Mouse (Mus musculus) spleen, postnatal 10 days (tissue): ENCODE results near the gene Plac1.
"Not testable (repeated sequence)": the region's sequence is repeated elsewhere in the genome, so short reads cannot be mapped to it uniquely, and the experiment has no call there.

Experiments used
- DNase-seq, 2 experiments: peaks; one replicate each; pipeline ENCODE4 v3.0.0; 2021 to 2022; ENCODE audit warnings: low spot score in 2 of 2

Gene Plac1

GRCm38 (mm10) chrX:53046911-53047310 lies 193.0 kb downstream of the Plac1 start:
- DNase-seq, result no peak

DNA sequence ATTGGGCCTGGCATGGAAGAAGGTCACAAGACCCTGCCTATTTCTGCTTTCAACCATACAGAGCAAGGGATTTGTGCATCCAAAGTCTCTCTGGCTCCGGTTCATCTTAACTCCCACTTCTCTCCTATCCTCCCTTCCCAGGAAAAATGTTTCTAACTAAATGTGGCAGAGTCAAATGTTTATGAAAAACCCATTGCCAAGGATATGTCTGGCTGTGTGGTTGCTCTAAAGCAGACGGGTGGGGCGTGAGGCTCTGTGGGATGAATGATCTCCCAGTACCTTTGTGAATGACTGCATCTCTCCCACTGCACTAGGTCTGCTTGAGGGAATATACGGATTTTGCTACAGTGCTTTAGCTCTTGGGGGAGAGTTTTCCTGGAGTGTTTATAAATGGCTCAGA lies 193.9 kb downstream of the Plac1 start:
- no peak for DNase-seq

DNA sequence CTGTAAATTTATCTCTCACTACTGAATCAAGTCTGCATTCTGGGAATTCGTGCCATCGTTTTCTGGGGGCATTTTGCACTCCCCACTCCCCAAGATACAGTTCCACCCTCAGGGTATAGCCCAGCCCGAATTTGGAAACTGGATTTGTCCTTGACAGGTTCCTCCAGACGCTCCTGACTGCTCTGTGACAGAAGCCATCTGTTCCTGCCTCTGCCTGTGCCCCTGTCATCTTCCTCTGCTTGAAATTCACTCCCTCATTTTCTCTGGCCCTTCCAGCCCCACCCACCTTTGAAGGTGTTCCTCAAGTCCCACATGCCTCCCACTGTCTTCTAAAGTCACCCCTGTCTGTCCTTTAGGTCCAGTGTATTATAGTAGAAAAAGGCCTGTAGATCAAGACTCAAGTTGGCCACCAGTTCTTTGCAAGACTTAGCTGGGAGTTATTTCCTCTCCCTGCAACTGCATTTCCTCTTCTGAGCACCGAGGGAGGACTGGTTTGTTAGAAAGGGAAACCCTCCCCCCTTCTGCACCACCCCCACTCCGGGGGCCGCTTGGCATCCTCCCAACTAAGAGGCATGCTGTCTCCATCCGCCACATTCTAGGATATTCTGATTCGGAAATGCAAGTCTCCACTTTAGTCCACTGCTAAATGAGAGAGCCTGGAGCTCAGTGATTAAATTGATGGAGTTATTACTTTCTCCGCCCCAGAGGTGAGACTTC lies 194.6 kb downstream of the Plac1 start:
- peak in 1 of 2 experiments; percentile 15 for DNase-seq

DNA sequence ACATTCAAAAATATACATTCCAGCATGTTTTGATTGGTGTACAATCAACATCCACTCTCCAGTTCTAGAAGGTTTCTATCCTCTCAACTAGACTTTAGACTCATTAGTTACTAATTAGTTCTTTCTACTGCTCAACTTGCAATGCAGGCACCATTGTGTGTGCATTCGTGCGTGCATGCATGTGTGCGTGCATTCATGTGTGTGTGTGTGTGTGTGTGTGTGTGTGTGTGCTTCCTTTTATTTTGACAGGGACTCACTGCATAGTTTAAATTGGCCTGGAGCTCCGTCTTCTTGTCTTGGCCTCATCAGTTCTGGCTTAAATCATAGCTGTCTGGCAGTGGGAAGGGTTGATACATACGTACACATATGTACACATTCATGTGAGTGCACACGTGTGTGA lies 198.9 kb downstream of the Plac1 start:
- peak in 1 of 2 experiments; percentile 17 for DNase-seq

- DNase-seq, result no peak
Observed at GRCm38 (mm10) chrX:53040138-53040537, 199.8 kb downstream of the Plac1 start.

- no peak for DNase-seq
Observed at GRCm38 (mm10) chrX:53039651-53040050, 200.3 kb downstream of the Plac1 start.

DNA sequence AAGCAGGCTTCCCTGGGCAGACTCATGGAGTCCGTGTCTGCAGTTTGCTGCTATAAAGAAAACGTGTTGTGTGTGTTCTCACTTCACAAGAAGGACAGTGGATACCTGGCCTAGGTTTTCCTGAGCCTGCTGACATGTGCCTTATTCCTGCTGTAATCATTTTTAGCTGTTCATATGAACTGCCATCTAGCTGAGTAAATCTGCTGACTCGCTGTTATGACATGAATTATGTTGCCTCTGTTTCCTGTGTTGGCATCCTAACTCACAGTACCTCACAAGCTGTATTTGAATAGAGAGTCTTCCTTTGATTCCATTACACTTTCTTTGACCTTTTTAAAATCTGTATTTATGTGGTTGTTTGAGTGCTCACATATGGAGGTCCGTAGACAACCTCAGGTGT lies 201.7 kb downstream of the Plac1 start:
- DNase-seq, result no peak

DNA sequence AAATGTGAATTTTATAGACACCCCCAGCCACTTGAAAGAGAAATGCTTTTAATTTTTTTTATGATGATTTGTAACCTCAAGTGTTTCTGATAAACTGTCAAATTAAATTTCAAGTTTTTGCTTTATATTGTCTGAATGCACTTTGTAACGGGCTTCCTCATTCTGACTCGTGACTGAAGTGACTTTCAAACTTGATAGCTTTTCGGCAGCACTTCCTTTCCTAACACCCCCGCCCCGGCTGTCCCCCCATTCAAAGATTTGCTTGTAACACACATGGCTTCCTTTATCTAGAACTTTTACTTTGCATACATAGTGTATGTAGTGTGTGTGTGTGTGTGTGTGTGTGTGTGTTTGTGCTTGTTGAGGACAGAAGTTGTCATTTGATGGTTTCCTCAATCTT lies 210.4 kb downstream of the Plac1 start:
- DNase-seq, result peak in 1 of 2 experiments; percentile 26

DNA sequence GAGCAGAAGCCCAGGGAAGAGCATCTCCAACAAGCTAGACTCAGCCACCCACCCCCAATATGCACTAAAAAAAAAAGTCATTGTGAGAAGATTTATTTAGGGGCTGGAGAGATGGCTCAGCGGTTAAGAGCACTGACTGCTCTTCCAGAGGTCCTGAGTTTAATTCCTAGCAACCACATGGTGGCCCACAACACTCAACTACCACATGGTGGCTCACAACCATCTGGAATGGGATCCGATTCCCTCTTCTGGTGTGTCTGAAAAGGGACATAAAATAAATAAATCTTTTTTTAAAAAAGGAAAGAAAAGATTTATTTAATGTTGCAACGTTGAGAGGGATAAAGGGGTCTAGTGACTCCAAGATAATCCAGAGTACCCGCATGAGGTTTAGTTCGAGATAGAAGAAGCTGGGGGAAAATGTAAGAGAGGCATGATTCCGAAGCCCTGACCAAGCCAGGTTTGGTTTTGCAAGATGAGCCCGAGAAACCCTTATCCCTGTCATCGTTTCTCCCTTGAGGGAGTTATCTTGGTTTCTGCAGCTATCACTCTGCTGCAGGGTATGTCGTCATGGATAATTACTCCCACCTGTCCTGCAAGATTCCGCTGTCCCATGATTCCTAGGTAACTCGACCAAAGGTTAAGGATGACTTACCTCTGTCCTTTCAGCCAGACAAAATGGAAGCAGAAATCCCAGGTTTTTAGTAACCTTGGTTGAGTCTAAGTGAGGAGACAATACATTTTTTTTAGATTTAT lies 214.3 kb downstream of the Plac1 start:
- DNase-seq, result no peak

DNA sequence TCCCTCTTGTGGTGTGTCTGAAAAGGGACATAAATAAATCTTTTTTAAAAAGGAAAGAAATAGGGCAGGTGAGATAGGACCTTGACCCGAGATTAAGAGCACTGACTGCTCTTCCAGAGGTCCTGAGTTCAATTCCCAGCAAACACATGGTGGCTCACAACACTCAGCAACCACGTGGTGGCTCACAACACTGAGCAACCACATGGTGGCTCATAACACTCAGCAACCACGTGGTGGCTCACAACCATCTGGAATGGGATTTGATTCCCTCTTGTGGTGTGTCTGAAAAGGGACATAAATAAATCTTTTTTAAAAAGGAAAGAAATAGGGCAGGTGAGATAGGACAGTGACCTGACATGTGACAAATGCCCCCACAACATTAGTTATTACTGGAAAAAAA lies 215.6 kb downstream of the Plac1 start:
- DNase-seq, result not testable (repeated sequence)

GRCm38 (mm10) chrX:53023021-53023420 lies 216.9 kb downstream of the Plac1 start:
- DNase-seq, result no peak
